Mouse (Mus musculus) midbrain, embryonic 16.5 days (tissue): Measurements from ENCODE around the gene Fancc. TPM values are rescaled to one million over a fixed set of nuclear protein-coding genes. Genes with fewer than 3 reads are reported as not detected.
A peak's percentile ranks its signal among the peaks of the same experiment; 100 is the strongest.

Source experiments
- ATAC-seq: fragments of 200-750 bp; cut with Nextera tagmentation; 2 replicates; pipeline ENCODE4 v1.8.0; 2017; ENCODE audit warnings: moderate TSS enrichment
- H3K27ac ChIP-seq: fragments of 300-500 bp; sonication (generic); 2 replicates; pipeline ENCODE4 v1.5.1; 2014; ENCODE audit warnings: mild to moderate bottlenecking, low read length, mixed read lengths
- H3K27me3 ChIP-seq: fragments of 300-500 bp; sonication (generic); 2 replicates; pipeline ENCODE4 v1.6.1; 2014; ENCODE audit warnings: low read depth, low read length, mixed read lengths; ENCODE audit not compliant: control insufficient read depth, insufficient read depth
- H3K36me3 ChIP-seq: fragments of 300-500 bp; sonication (generic); 2 replicates; pipeline ENCODE4 v1.6.1; 2014; ENCODE audit warnings: mild to moderate bottlenecking, low read length, moderate library complexity, mixed read lengths; ENCODE audit not compliant: control insufficient read depth, insufficient read depth
- H3K4me1 ChIP-seq: fragments of 300-500 bp; sonication (generic); 2 replicates; pipeline ENCODE4 v1.6.1; 2014; ENCODE audit warnings: mild to moderate bottlenecking, low read length, mixed read lengths; ENCODE audit not compliant: control insufficient read depth, insufficient read depth
- H3K4me2 ChIP-seq: fragments of 300-500 bp; sonication (generic); 2 replicates; pipeline ENCODE4 v1.6.1; 2014; ENCODE audit warnings: mild to moderate bottlenecking, low read length, mixed read lengths
- H3K4me3 ChIP-seq: fragments of 300-500 bp; sonication (generic); 2 replicates; pipeline ENCODE4 v1.5.1; 2014; ENCODE audit warnings: low read depth, mild to moderate bottlenecking, low read length, moderate library complexity, mixed read lengths
- H3K9ac ChIP-seq: fragments of 300-500 bp; sonication (generic); 2 replicates; pipeline ENCODE4 v1.6.1; 2014; ENCODE audit warnings: low read depth, low read length, mixed read lengths
- H3K9me3 ChIP-seq: fragments of 300-500 bp; sonication (generic); replicated peaks from 2 replicates; pipeline ENCODE4 v1.6.1; 2014; ENCODE audit warnings: mild to moderate bottlenecking, low read length, mixed read lengths; ENCODE audit not compliant: control insufficient read depth, poor library complexity, severe bottlenecking
- WGBS: fragments of 180-500 bp; shearing (Covaris S2); extraction: QIAGEN DNeasy Blood & Tissue Kit; methylation state at CpG from one replicate; pipeline ENCODE4 v1.1.7; 2014; 5-methylcytosine and 5-hydroxymethylcytosine counted together
- polyA plus RNA-seq: library from polyadenylated mRNA; unstranded; fragments of >200 nt; fragmentation: Nextera tagmentation; extraction: Ambion mirVana; gene quantifications from 2 replicates; pipeline ENCODE4 v1.2.1, GENCODE M21; 2015

Gene Fancc
- polyA plus RNA-seq, 1 experiment from 2014 or later = 14.2 TPM

GRCm38 (mm10) chr13:63294359-63295193 lies 202.5 kb downstream of the Fancc start:
- 18% methylated on average over 15 of the region's 15 CpGs for WGBS
- Histone ChIP-seq H3K4me2 (no peak overlapping the region), H3K4me1 (peaks cover 18% of the 10 kb centered on the region), H3K4me3 (no peak overlapping the region), H3K9ac (0 out of 2 replicates have a peak overlapping the region, but pooled peaks have one; percentile 38), H3K36me3 (peaks cover 7% of the 10 kb centered on the region; the same call in 1 of the 2 replicates), H3K27me3 (no peaks in the 10 kb centered on the region), H3K9me3 (no peaks in the 10 kb centered on the region), H3K27ac (0 out of 2 replicates have a peak overlapping the region, but pooled peaks have one; percentile 11)
- no peak for ATAC-seq

- Histone ChIP-seq H3K9ac (no peak overlapping the region), H3K4me3 (no peak overlapping the region), H3K27me3 (no peaks in the 10 kb centered on the region), H3K27ac (peak overlapping the region; percentile 38; the same call in 1 of the 2 replicates), H3K36me3 (peaks cover 3% of the 10 kb centered on the region; the same call in 1 of the 2 replicates), H3K4me2 (no peak overlapping the region), H3K9me3 (no peaks in the 10 kb centered on the region), H3K4me1 (peaks cover 23% of the 10 kb centered on the region)
- WGBS = 54% methylated on average over 3 of the region's 3 CpGs
- no peak for ATAC-seq
Observed at GRCm38 (mm10) chr13:63293647-63294046, 203.4 kb downstream of the Fancc start.

- H3K9ac ChIP-seq = no peak overlapping the region
- no peak overlapping the region for H3K4me2 ChIP-seq
Observed at GRCm38 (mm10) chr13:63291016-63291415, 206.1 kb downstream of the Fancc start.

GRCm38 (mm10) chr13:63290126-63290525 lies 207.0 kb downstream of the Fancc start:
- Histone ChIP-seq H3K4me1 (peaks cover 23% of the 10 kb centered on the region), H3K27me3 (no peaks in the 10 kb centered on the region), H3K9ac (no peak overlapping the region), H3K9me3 (no peaks in the 10 kb centered on the region), H3K4me2 (no peak overlapping the region), H3K27ac (no peak overlapping the region), H3K4me3 (no peak overlapping the region), H3K36me3 (no peaks in the 10 kb centered on the region)
- 94% methylated on average over 4 of the region's 4 CpGs for WGBS
- ATAC-seq = no peak

More at GRCm38 (mm10) chr13:63291016-63291415, 206.1 kb downstream of the Fancc start:
- H3K27ac ChIP-seq = no peak overlapping the region
- no peaks in the 10 kb centered on the region for H3K27me3 ChIP-seq
- no peaks in the 10 kb centered on the region for H3K9me3 ChIP-seq
- no peak for ATAC-seq
- WGBS = 97% methylated on average over 6 of the region's 6 CpGs
- H3K4me1 ChIP-seq = peaks cover 23% of the 10 kb centered on the region
- H3K4me3 ChIP-seq = no peak overlapping the region
- H3K36me3 ChIP-seq = no peaks in the 10 kb centered on the region

- WGBS = 31% methylated on average over 5 of the region's 5 CpGs
- peaks cover 19% of the 10 kb centered on the region for H3K4me1 ChIP-seq
Observed at GRCm38 (mm10) chr13:63289687-63290086, 207.4 kb downstream of the Fancc start.

GRCm38 (mm10) chr13:63289152-63289551 lies 207.9 kb downstream of the Fancc start:
- Histone ChIP-seq H3K4me1 (peaks cover 13% of the 10 kb centered on the region), H3K27me3 (no peaks in the 10 kb centered on the region), H3K36me3 (no peaks in the 10 kb centered on the region), H3K4me3 (no peak overlapping the region), H3K27ac (no peak overlapping the region), H3K9me3 (no peaks in the 10 kb centered on the region), H3K4me2 (no peak overlapping the region), H3K9ac (no peak overlapping the region)
- 33% methylated on average over 4 of the region's 4 CpGs for WGBS
- ATAC-seq = no peak

More at GRCm38 (mm10) chr13:63289687-63290086, 207.4 kb downstream of the Fancc start:
- no peaks in the 10 kb centered on the region for H3K9me3 ChIP-seq
- H3K27me3 ChIP-seq = no peaks in the 10 kb centered on the region
- H3K9ac ChIP-seq = no peak overlapping the region
- ATAC-seq = no peak
- no peaks in the 10 kb centered on the region for H3K36me3 ChIP-seq
- H3K27ac ChIP-seq = no peak overlapping the region; the same call in 1 of the 2 replicates
- H3K4me2 ChIP-seq = no peak overlapping the region
- H3K4me3 ChIP-seq = no peak overlapping the region

GRCm38 (mm10) chr13:63286483-63287102 lies 210.5 kb downstream of the Fancc start:
- H3K4me2 ChIP-seq = no peak overlapping the region
- H3K27ac ChIP-seq = no peak overlapping the region
- ATAC-seq = no peak
- H3K9me3 ChIP-seq = no peaks in the 10 kb centered on the region
- H3K4me1 ChIP-seq = peaks cover 10% of the 10 kb centered on the region
- H3K27me3 ChIP-seq = no peaks in the 10 kb centered on the region
- WGBS = 83% methylated on average over 11 of the region's 11 CpGs
- H3K36me3 ChIP-seq = no peaks in the 10 kb centered on the region
- no peak overlapping the region for H3K4me3 ChIP-seq
- H3K9ac ChIP-seq = no peak overlapping the region

- no peaks in the 10 kb centered on the region for H3K27me3 ChIP-seq
- H3K4me2 ChIP-seq = no peak overlapping the region
- no peak for ATAC-seq
- H3K4me1 ChIP-seq = peaks cover 6% of the 10 kb centered on the region
- no peaks in the 10 kb centered on the region for H3K36me3 ChIP-seq
- H3K27ac ChIP-seq = no peak overlapping the region
- H3K9me3 ChIP-seq = no peaks in the 10 kb centered on the region
- H3K9ac ChIP-seq = no peak overlapping the region
- WGBS = 91% methylated on average over 3 of the region's 3 CpGs
- H3K4me3 ChIP-seq = no peak overlapping the region
Observed at GRCm38 (mm10) chr13:63284748-63285147, 212.3 kb downstream of the Fancc start.

GRCm38 (mm10) chr13:63283236-63283635 lies 213.8 kb downstream of the Fancc start:
- H3K36me3 ChIP-seq = no peaks in the 10 kb centered on the region
- H3K4me1 ChIP-seq = no peaks in the 10 kb centered on the region; the same call in 1 of the 2 replicates
- no peaks in the 10 kb centered on the region for H3K9me3 ChIP-seq
- H3K27ac ChIP-seq = no peak overlapping the region
- no peak overlapping the region for H3K4me3 ChIP-seq
- ATAC-seq = no peak
- no peak overlapping the region for H3K4me2 ChIP-seq
- no peaks in the 10 kb centered on the region for H3K27me3 ChIP-seq
- H3K9ac ChIP-seq = no peak overlapping the region
